Mouse (Mus musculus) MEL (cell line): ENCODE data around the gene Hps5. TPM values are rescaled to one million over a fixed set of nuclear protein-coding genes. Genes with fewer than 3 reads are reported as not detected.

Experiments used
- DNase-seq: peaks from one replicate; pipeline ENCODE4 v3.0.0; 2011; ENCODE audit warnings: low read depth, low spot score
- H3K27ac ChIP-seq: 2 replicates; pipeline ENCODE4 v1.5.1; 2012; ENCODE audit warnings: low read depth, mild to moderate bottlenecking, control low read depth, low read length, moderate library complexity; ENCODE audit not compliant: control insufficient read depth
- H3K27me3 ChIP-seq, 2 experiments: fragments of 150-350 bp in 1 of 2; sonication (generic) in 1 of 2; 2 replicates each; pipeline ENCODE4 v1.6.1; 2012; ENCODE audit warnings: low read length in 2 of 2, mild to moderate bottlenecking in 2 of 2, improper control_type of control experiment in 1 of 2, moderate library complexity in 1 of 2; ENCODE audit not compliant: insufficient read depth in 2 of 2, control insufficient read depth in 1 of 2
- H3K36me3 ChIP-seq, 2 experiments: 2 replicates each; pipeline ENCODE4 v1.6.1; 2012 to 2014; ENCODE audit warnings: low read length in 2 of 2, improper control_type of control experiment in 1 of 2, inconsistent platforms in 1 of 2, mild to moderate bottlenecking in 1 of 2; ENCODE audit not compliant: insufficient read depth in 2 of 2, control insufficient read depth in 1 of 2
- H3K4me1 ChIP-seq, 2 experiments: fragments of 150-350 bp in 1 of 2; sonication (generic) in 1 of 2; 2 replicates each; pipeline ENCODE4 v1.6.1; 2012; ENCODE audit warnings: low read length in 2 of 2, improper control_type of control experiment in 1 of 2, mild to moderate bottlenecking in 1 of 2; ENCODE audit not compliant: insufficient read depth in 2 of 2, control insufficient read depth in 1 of 2
- H3K4me3 ChIP-seq, 2 experiments: fragments of 150-350 bp in 1 of 2; sonication (generic) in 1 of 2; 2 replicates each; pipeline ENCODE4 v1.5.1; 2012; ENCODE audit warnings: low read depth in 2 of 2, low read length in 2 of 2, mild to moderate bottlenecking in 2 of 2, moderate library complexity in 2 of 2, control low read depth in 1 of 2, improper control_type of control experiment in 1 of 2; ENCODE audit not compliant: control insufficient read depth in 1 of 2, insufficient read depth in 1 of 2
- H3K79me2 ChIP-seq: 2 replicates; pipeline ENCODE4 v1.6.1; 2012; ENCODE audit warnings: mild to moderate bottlenecking, low read length, moderate library complexity; ENCODE audit not compliant: control insufficient read depth, poor library complexity, insufficient read depth
- H3K9ac ChIP-seq: 2 replicates; pipeline ENCODE4 v1.6.1; 2012; ENCODE audit warnings: low read depth, mild to moderate bottlenecking, control low read depth, low read length, moderate library complexity; ENCODE audit not compliant: control insufficient read depth, poor library complexity, severe bottlenecking
- H3K9me3 ChIP-seq: fragments of 150-350 bp; sonication (generic); replicated peaks from 2 replicates; pipeline ENCODE4 v1.6.1; 2012; ENCODE audit warnings: mild to moderate bottlenecking, low read length, improper control_type of control experiment, moderate library complexity; ENCODE audit not compliant: insufficient read depth
- BHLHE40 ChIP-seq: IDR thresholded peaks from 2 replicates; pipeline ENCODE4 v1.6.1; 2012; ENCODE audit warnings: low read depth, mild to moderate bottlenecking, inconsistent platforms, low read length, improper control_type of control experiment, borderline replicate concordance
- CHD1 ChIP-seq: IDR thresholded peaks from 2 replicates; pipeline ENCODE4 v1.6.1; 2012; ENCODE audit warnings: low read depth, mild to moderate bottlenecking, inconsistent platforms, low read length, improper control_type of control experiment
- CTCF ChIP-seq, 3 experiments: IDR thresholded peaks in 2 of 3; conservative IDR thresholded peaks in 1 of 3; 2 replicates each; pipeline ENCODE4 v1.5.1; 2011 to 2012; ENCODE audit warnings: low read length in 3 of 3, low read depth in 2 of 3, mild to moderate bottlenecking in 2 of 3, improper control_type of control experiment in 1 of 3, inconsistent platforms in 1 of 3, mixed read lengths in 1 of 3, moderate library complexity in 1 of 3; ENCODE audit not compliant: control insufficient read depth in 1 of 3, insufficient read depth in 1 of 3, poor library complexity in 1 of 3, severe bottlenecking in 1 of 3
- ELF1 ChIP-seq: IDR thresholded peaks from 2 replicates; pipeline ENCODE4 v1.6.1; 2014; ENCODE audit warnings: low read depth, mild to moderate bottlenecking, inconsistent platforms, low read length, improper control_type of control experiment, moderate library complexity
- EP300 ChIP-seq, 2 experiments: IDR thresholded peaks; 2 replicates each; pipeline ENCODE4 v1.6.1; 2011; ENCODE audit warnings: improper control_type of control experiment in 2 of 2, low read length in 2 of 2, low read depth in 1 of 2, mild to moderate bottlenecking in 1 of 2
- ETS1 ChIP-seq: IDR thresholded peaks from 2 replicates; pipeline ENCODE4 v1.6.1; 2012; ENCODE audit warnings: low read depth, mild to moderate bottlenecking, inconsistent platforms, low read length, improper control_type of control experiment, moderate library complexity
- GATA1 ChIP-seq: IDR thresholded peaks from 2 replicates; pipeline ENCODE4 v1.6.1; 2011; ENCODE audit warnings: low read depth, low read length, improper control_type of control experiment
- HCFC1 ChIP-seq: IDR thresholded peaks from 2 replicates; pipeline ENCODE4 v1.6.1; 2012; ENCODE audit warnings: low read depth, mild to moderate bottlenecking, inconsistent platforms, low read length, improper control_type of control experiment, moderate library complexity
- KAT2A ChIP-seq: conservative IDR thresholded peaks from 2 replicates; pipeline ENCODE4 v1.6.1; 2012; ENCODE audit warnings: low read depth, low read length, improper control_type of control experiment, inconsistent platforms
- MAFK ChIP-seq: IDR thresholded peaks from 2 replicates; pipeline ENCODE4 v1.6.1; 2011; ENCODE audit warnings: low read depth, mild to moderate bottlenecking, low read length, improper control_type of control experiment, borderline replicate concordance
- MAX ChIP-seq: IDR thresholded peaks from 2 replicates; pipeline ENCODE4 v1.6.1; 2011; ENCODE audit warnings: low read length, improper control_type of control experiment
- MAZ ChIP-seq: IDR thresholded peaks from 2 replicates; pipeline ENCODE4 v1.6.1; 2012; ENCODE audit warnings: low read depth, mild to moderate bottlenecking, inconsistent platforms, low read length, improper control_type of control experiment
- MEF2A ChIP-seq: IDR thresholded peaks from 2 replicates; pipeline ENCODE4 v1.6.1; 2014; ENCODE audit warnings: low read depth, mild to moderate bottlenecking, inconsistent platforms, low read length, improper control_type of control experiment; ENCODE audit not compliant: poor library complexity, insufficient replicate concordance, severe bottlenecking; ENCODE audit errors: extremely low read depth
- MYB ChIP-seq: IDR thresholded peaks from 2 replicates; pipeline ENCODE4 v1.6.1; 2011; ENCODE audit warnings: mild to moderate bottlenecking, low read depth, low read length, improper control_type of control experiment
- NELFE ChIP-seq: IDR thresholded peaks from 2 replicates; pipeline ENCODE4 v1.6.1; 2011; ENCODE audit warnings: low read depth, low read length, improper control_type of control experiment
- NRF1 ChIP-seq: IDR thresholded peaks from 2 replicates; pipeline ENCODE4 v1.6.1; 2014; ENCODE audit warnings: low read depth, mild to moderate bottlenecking, inconsistent platforms, low read length, improper control_type of control experiment, moderate library complexity; ENCODE audit not compliant: poor library complexity, insufficient read depth, severe bottlenecking
- POLR2AphosphoS2 ChIP-seq: IDR thresholded peaks from 2 replicates; pipeline ENCODE4 v1.6.1; 2011; ENCODE audit warnings: low read length, improper control_type of control experiment
- POLR2AphosphoS5 ChIP-seq: IDR thresholded peaks from 2 replicates; pipeline ENCODE4 v1.6.1; 2012; ENCODE audit warnings: low read depth, borderline replicate concordance, mild to moderate bottlenecking, inconsistent platforms, low read length, moderate library complexity, mixed read lengths
- RCOR1 ChIP-seq: IDR thresholded peaks from 2 replicates; pipeline ENCODE4 v1.6.1; 2012; ENCODE audit warnings: low read depth, mild to moderate bottlenecking, inconsistent platforms, low read length, improper control_type of control experiment
- SIN3A ChIP-seq: IDR thresholded peaks from 2 replicates; pipeline ENCODE4 v1.6.1; 2012; ENCODE audit warnings: low read length, improper control_type of control experiment, inconsistent platforms
- SMC3 ChIP-seq: IDR thresholded peaks from 2 replicates; pipeline ENCODE4 v1.6.1; 2011; ENCODE audit warnings: low read depth, low read length, improper control_type of control experiment
- TAL1 ChIP-seq: IDR thresholded peaks from 2 replicates; pipeline ENCODE4 v1.6.1; 2012; ENCODE audit warnings: mild to moderate bottlenecking, inconsistent platforms, low read length, moderate library complexity, mixed read lengths
- UBTF ChIP-seq: IDR thresholded peaks from 2 replicates; pipeline ENCODE4 v1.6.1; 2012; ENCODE audit warnings: low read depth, mild to moderate bottlenecking, inconsistent platforms, low read length, improper control_type of control experiment, moderate library complexity, borderline replicate concordance; ENCODE audit not compliant: insufficient read depth
- USF2 ChIP-seq, 2 experiments: IDR thresholded peaks; 2 replicates each; pipeline ENCODE4 v1.6.1; 2011 to 2012; ENCODE audit warnings: improper control_type of control experiment in 2 of 2, low read length in 2 of 2, borderline replicate concordance in 1 of 2, inconsistent platforms in 1 of 2, low read depth in 1 of 2, mild to moderate bottlenecking in 1 of 2; ENCODE audit not compliant: insufficient read depth in 1 of 2
- ZC3H11A ChIP-seq: IDR thresholded peaks from 2 replicates; pipeline ENCODE4 v1.6.1; 2012; ENCODE audit warnings: low read depth, mild to moderate bottlenecking, inconsistent platforms, low read length, improper control_type of control experiment
- ZMIZ1 ChIP-seq: IDR thresholded peaks from 2 replicates; pipeline ENCODE4 v1.6.1; 2012; ENCODE audit warnings: low read depth, mild to moderate bottlenecking, inconsistent platforms, low read length, improper control_type of control experiment, moderate library complexity
- ZNF384 ChIP-seq: IDR thresholded peaks from 2 replicates; pipeline ENCODE4 v1.6.1; 2012; ENCODE audit warnings: low read depth, mild to moderate bottlenecking, inconsistent platforms, low read length, improper control_type of control experiment
- polyA plus RNA-seq, 2 experiments: library from polyadenylated mRNA; stranded (reverse) in 1 of 2; unstranded in 1 of 2; fragments of >175 nt in 1 of 2; fragments of >200 nt in 1 of 2; gene quantifications; 2 replicates each; pipeline versions ENCODE4 v1.2.1 to v1.2.4; 2012; ENCODE audit warnings: low replicate concordance in 2 of 2, low read depth in 1 of 2; ENCODE audit not compliant: insufficient read length in 2 of 2, insufficient read depth in 1 of 2, missing spikeins in 1 of 2
- total RNA-seq: library from RNA; depleted of rRNA; stranded (reverse); fragments of 300-350 nt; gene quantifications from 2 replicates; pipeline ENCODE4 v1.2.3, GENCODE M21; 2012

The Hps5 gene
- total and polyA plus RNA-seq, 3 experiments: 19.3 to 20.2 TPM; not detected in 1

- no peak for DNase-seq
- Histone ChIP-seq H3K4me1 (peaks cover 26 to 46% of the 10 kb centered on the region in 2 experiments), H3K9me3 (no peaks in the 10 kb centered on the region), H3K27ac (no peak overlapping the region), H3K9ac (no peak overlapping the region), H3K79me2 (no peaks in the 10 kb centered on the region), H3K4me3 (no peak overlapping the region), H3K36me3 (peaks cover 0 to 24% of the 10 kb centered on the region in 2 experiments; a peak in 2 of 4 replicates), H3K27me3 (no peaks in the 10 kb centered on the region)
- TF ChIP-seq MYB (no peak), TAL1 (no peak), MAFK (no peak), CHD1 (no peak), CTCF (IDR thresholded peaks at IDR 0.05 in 2 of 3, conservative IDR thresholded peaks at IDR 0.05 in 1 of 3; ENCODE audit: control insufficient read depth in 1 of 3, insufficient read depth in 1 of 3, low read depth in 2 of 3, low read length in 3 of 3, poor library complexity in 1 of 3, severe bottlenecking in 1 of 3) (no peak), RCOR1 (no peak), SMC3 (no peak), POLR2AphosphoS5 (no peak), ZMIZ1 (no peak), NELFE (no peak), SIN3A (no peak), UBTF (no peak), NRF1 (no peak), MEF2A (no peak), BHLHE40 (no peak)
Measured at GRCm38 (mm10) chr7:46836357-46836756, 40.5 kb upstream of the Hps5 start.

DNA sequence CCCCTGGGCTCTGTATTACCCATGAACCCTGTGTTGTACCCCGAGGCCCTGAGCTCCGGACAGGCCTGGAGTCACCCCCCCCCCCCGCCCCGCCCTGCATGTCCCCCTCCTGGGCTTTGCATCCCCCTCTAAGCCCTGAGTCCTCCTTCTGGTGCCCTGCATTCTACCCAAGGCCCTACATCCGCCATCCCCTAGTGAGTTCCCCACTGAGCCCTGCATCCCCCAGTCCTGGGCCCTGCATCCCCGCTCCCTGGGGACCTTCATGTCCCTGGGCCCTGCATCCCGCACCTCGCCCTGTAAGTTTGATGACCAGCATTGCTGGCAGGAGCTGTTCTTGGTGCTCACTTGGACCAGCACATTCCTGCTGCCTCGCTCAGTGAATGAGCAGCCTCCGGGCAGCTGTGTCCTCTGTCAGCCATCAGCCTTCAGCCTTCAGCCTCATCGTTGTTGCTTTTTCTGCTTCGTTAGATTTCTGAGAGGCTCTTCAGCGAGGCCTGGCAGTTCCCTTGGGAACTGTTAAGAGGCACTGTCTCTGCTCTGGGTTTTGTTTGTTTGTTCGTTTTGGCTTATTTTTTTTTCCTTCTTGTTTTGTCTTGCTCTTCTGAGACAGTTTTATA is 39.2 kb upstream of the Hps5 start:
- Histone ChIP-seq H3K4me1 (peaks cover 29 to 48% of the 10 kb centered on the region in 2 experiments), H3K27ac (no peak overlapping the region), H3K27me3 (no peaks in the 10 kb centered on the region), H3K36me3 (peaks cover 0 to 27% of the 10 kb centered on the region in 2 experiments; a peak in 2 of 4 replicates), H3K4me3 (no peak overlapping the region), H3K9ac (no peak overlapping the region), H3K79me2 (no peaks in the 10 kb centered on the region), H3K9me3 (no peaks in the 10 kb centered on the region)
- DNase-seq: no peak
- no peak for TF ChIP-seq GATA1
- TF ChIP-seq ELF1: no peak
- no peak for TF ChIP-seq TAL1
- TF ChIP-seq ZMIZ1: no peak
- no peak for TF ChIP-seq NRF1
- TF ChIP-seq NELFE: no peak
- no peak for TF ChIP-seq ZC3H11A
- TF ChIP-seq MAZ: no peak
- TF ChIP-seq KAT2A: no peak
- no peak for TF ChIP-seq USF2 (IDR thresholded peaks at IDR 0.05; ENCODE audit: borderline replicate concordance in 1 of 2, insufficient read depth in 1 of 2, low read depth in 1 of 2, low read length in 2 of 2)
- TF ChIP-seq POLR2AphosphoS2: no peak
- TF ChIP-seq MAX: no peak
- no peak for TF ChIP-seq UBTF
- TF ChIP-seq ZNF384: no peak
- no peak for TF ChIP-seq CTCF (IDR thresholded peaks at IDR 0.05 in 2 of 3, conservative IDR thresholded peaks at IDR 0.05 in 1 of 3; ENCODE audit: control insufficient read depth in 1 of 3, insufficient read depth in 1 of 3, low read depth in 2 of 3, low read length in 3 of 3, poor library complexity in 1 of 3, severe bottlenecking in 1 of 3)
- TF ChIP-seq HCFC1: no peak
- no peak for TF ChIP-seq ETS1
- no peak for TF ChIP-seq EP300 (IDR thresholded peaks at IDR 0.05; ENCODE audit: low read depth in 1 of 2, low read length in 2 of 2)
